Mouse (Mus musculus): ENCODE measurements at regions not wholly inside any gene's neighbourhood (a gene's known extent, or its start where the extent isn't known, plus 50 kb on each side); places are given as distances from the start of the nearest gene placed in this dataset.

GRCm38 (mm10) chr2:137643269-137644055 lies 527.0 kb upstream of the Jag1 start:
- no peaks in the 10 kb centered on the region for H3K79me2 ChIP-seq (ENCODE audit: control insufficient read depth, insufficient read depth)
- no peaks in the 10 kb centered on the region for H3K27me3 ChIP-seq (ENCODE audit: control insufficient read depth, insufficient read depth, insufficient read length)
- no peak overlapping the region for H3K4me3 ChIP-seq
- H3K36me3 ChIP-seq (ENCODE audit: control insufficient read depth, insufficient read depth), result no peaks in the 10 kb centered on the region
- TF ChIP-seq POLR2AphosphoS2 (IDR thresholded peaks at IDR 0.05; ENCODE audit: insufficient read length, low read depth), result no peak
- no peak for TF ChIP-seq POLR2A (IDR thresholded peaks at IDR 0.05; ENCODE audit: insufficient read length, low read depth)
- no peak for TF ChIP-seq TCF3 (IDR thresholded peaks at IDR 0.05; ENCODE audit: insufficient read length, low read depth)
- TF ChIP-seq E2F4 (IDR thresholded peaks at IDR 0.05; ENCODE audit: insufficient read depth), result no peak
- no peak for TF ChIP-seq REST (IDR thresholded peaks at IDR 0.05; ENCODE audit: insufficient read depth, insufficient read length)
- TF ChIP-seq SRF (IDR thresholded peaks at IDR 0.05; ENCODE audit: control insufficient read depth, insufficient read length, low read depth), result no peak
- no peak for TF ChIP-seq USF1 (IDR thresholded peaks at IDR 0.05; ENCODE audit: low read depth)
- no peak for TF ChIP-seq CEBPB (IDR thresholded peaks at IDR 0.05; ENCODE audit: insufficient read depth, poor library complexity, severe bottlenecking)
- no peak for TF ChIP-seq MAX (IDR thresholded peaks at IDR 0.05; ENCODE audit: low read depth)
- TF ChIP-seq MYOG (IDR thresholded peaks at IDR 0.05; ENCODE audit: control insufficient read depth in 1 of 3, insufficient read depth in 1 of 3, insufficient read length in 2 of 3, low read depth in 2 of 3), result no peak
- no peak for TF ChIP-seq TCF12 (IDR thresholded peaks at IDR 0.05; ENCODE audit: insufficient read depth, poor library complexity, severe bottlenecking)
- no peak overlapping the region for H3ac ChIP-seq (ENCODE audit: control insufficient read depth, insufficient read length)
- no peak overlapping the region for H3K4me2 ChIP-seq (ENCODE audit: low read depth)

DNA sequence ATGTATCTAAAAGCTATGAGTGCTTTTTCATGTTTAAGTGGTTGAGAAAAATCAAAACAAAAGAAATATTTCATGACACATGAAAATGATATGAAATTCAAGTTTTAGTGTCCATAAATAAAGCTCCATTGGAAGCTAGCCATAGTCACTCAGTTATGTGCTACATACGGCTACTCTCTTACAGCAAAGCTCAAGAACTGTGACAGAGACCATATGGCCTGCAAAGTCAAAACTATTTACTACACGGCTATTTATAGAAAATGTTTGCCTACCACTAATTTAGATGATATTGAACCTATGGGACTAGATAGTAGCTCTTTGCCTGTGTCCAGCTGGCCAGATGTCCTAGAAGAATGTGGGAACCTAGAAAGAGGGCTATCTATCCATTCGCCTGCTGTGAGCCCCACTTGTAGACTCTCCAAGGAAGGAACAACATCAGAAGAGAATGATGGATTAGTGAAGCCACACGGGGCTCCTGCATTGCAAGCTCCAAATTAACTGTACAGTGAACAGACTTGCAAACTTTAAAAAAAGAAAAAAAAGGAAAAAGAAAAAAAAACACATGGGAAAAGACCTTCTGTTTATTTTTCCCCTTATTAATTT lies 518.7 kb upstream of the Jag1 start:
- no peak overlapping the region for H3ac ChIP-seq (ENCODE audit: control insufficient read depth, insufficient read length)
- H3K79me2 ChIP-seq (ENCODE audit: control insufficient read depth, insufficient read depth), result no peaks in the 10 kb centered on the region
- no peaks in the 10 kb centered on the region for H3K36me3 ChIP-seq (ENCODE audit: control insufficient read depth, insufficient read depth)
- H3K4me2 ChIP-seq (ENCODE audit: low read depth), result no peak overlapping the region
- no peak overlapping the region for H3K4me3 ChIP-seq
- no peaks in the 10 kb centered on the region for H3K27me3 ChIP-seq (ENCODE audit: control insufficient read depth, insufficient read depth, insufficient read length)
- TF ChIP-seq TCF3 (IDR thresholded peaks at IDR 0.05; ENCODE audit: insufficient read length, low read depth) (no peak), USF1 (IDR thresholded peaks at IDR 0.05; ENCODE audit: low read depth) (no peak), E2F4 (IDR thresholded peaks at IDR 0.05; ENCODE audit: insufficient read depth) (no peak), MAX (IDR thresholded peaks at IDR 0.05; ENCODE audit: low read depth) (no peak)

DNA sequence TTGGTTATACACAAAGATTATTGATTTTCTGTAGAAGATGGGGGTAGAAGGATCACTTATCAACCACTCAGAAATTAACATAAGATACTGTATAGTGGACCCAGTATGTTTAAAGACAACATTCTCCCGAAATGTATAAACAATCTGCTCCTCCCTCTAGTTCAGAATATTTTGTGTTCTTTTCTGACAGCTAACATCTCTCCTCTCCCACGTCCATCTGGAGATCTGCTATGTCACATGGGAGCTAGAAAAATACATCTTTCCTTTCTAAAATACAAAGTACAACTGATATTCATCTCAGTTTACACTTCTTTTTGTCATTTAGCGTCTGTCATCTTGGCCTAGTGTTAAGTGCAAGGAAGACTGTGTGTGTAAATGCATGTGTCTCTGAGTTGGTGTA lies 500.2 kb upstream of the Jag1 start:
- Histone ChIP-seq H3ac (ENCODE audit: control insufficient read depth, insufficient read length) (no peak overlapping the region), H3K79me2 (ENCODE audit: control insufficient read depth, insufficient read depth) (no peaks in the 10 kb centered on the region), H3K36me3 (ENCODE audit: control insufficient read depth, insufficient read depth) (no peaks in the 10 kb centered on the region), H3K27me3 (ENCODE audit: control insufficient read depth, insufficient read depth, insufficient read length) (no peaks in the 10 kb centered on the region), H3K4me3 (no peak overlapping the region), H3K4me2 (ENCODE audit: low read depth) (no peak overlapping the region)
- TF ChIP-seq E2F4 (IDR thresholded peaks at IDR 0.05; ENCODE audit: insufficient read depth) (no peak), POLR2AphosphoS2 (IDR thresholded peaks at IDR 0.05; ENCODE audit: insufficient read length, low read depth) (no peak), USF1 (IDR thresholded peaks at IDR 0.05; ENCODE audit: low read depth) (no peak), SRF (IDR thresholded peaks at IDR 0.05; ENCODE audit: control insufficient read depth, insufficient read length, low read depth) (no peak)

DNA sequence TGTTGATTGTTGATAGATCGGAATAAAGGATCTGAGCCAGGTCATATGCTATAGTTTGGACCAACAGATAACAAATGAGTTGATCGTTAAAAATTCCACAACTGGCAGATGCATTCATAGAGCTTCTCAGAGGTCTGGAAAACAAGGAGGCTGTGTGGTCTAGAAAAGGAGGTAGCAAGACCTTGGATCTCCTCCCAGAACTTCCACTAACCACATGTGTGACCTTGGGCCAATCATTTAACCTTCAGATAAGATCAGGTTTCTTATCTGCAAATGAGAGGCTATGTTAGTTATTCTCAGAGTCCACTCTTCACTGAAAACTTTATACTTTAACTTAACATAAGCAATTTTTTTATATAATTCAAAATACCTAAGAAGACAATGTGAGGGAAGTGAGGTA lies 497.3 kb upstream of the Jag1 start:
- no peaks in the 10 kb centered on the region for H3K36me3 ChIP-seq (ENCODE audit: control insufficient read depth, insufficient read depth)
- TF ChIP-seq TCF3 (IDR thresholded peaks at IDR 0.05; ENCODE audit: insufficient read length, low read depth), result no peak
- no peak for TF ChIP-seq POLR2A (IDR thresholded peaks at IDR 0.05; ENCODE audit: insufficient read length, low read depth)
- TF ChIP-seq E2F4 (IDR thresholded peaks at IDR 0.05; ENCODE audit: insufficient read depth), result no peak
- TF ChIP-seq MYOG (IDR thresholded peaks at IDR 0.05; ENCODE audit: control insufficient read depth in 1 of 3, insufficient read depth in 1 of 3, insufficient read length in 2 of 3, low read depth in 2 of 3), result no peak
- TF ChIP-seq USF1 (IDR thresholded peaks at IDR 0.05; ENCODE audit: low read depth), result no peak
- TF ChIP-seq CEBPB (IDR thresholded peaks at IDR 0.05; ENCODE audit: insufficient read depth, poor library complexity, severe bottlenecking), result no peak
- TF ChIP-seq TCF12 (IDR thresholded peaks at IDR 0.05; ENCODE audit: insufficient read depth, poor library complexity, severe bottlenecking), result no peak
- no peak for TF ChIP-seq MAX (IDR thresholded peaks at IDR 0.05; ENCODE audit: low read depth)
- no peak for TF ChIP-seq MYOD1 (IDR thresholded peaks at IDR 0.05; ENCODE audit: control insufficient read depth in 1 of 3, insufficient read length in 2 of 3, low read depth in 2 of 3)
- no peak for TF ChIP-seq POLR2AphosphoS2 (IDR thresholded peaks at IDR 0.05; ENCODE audit: insufficient read length, low read depth)
- no peak for TF ChIP-seq REST (IDR thresholded peaks at IDR 0.05; ENCODE audit: insufficient read depth, insufficient read length)
- TF ChIP-seq SRF (IDR thresholded peaks at IDR 0.05; ENCODE audit: control insufficient read depth, insufficient read length, low read depth), result no peak
- no peak overlapping the region for H3ac ChIP-seq (ENCODE audit: control insufficient read depth, insufficient read length)
- no peak overlapping the region for H3K4me3 ChIP-seq
- H3K4me2 ChIP-seq (ENCODE audit: low read depth), result no peak overlapping the region
- H3K27me3 ChIP-seq (ENCODE audit: control insufficient read depth, insufficient read depth, insufficient read length), result no peaks in the 10 kb centered on the region
- no peaks in the 10 kb centered on the region for H3K79me2 ChIP-seq (ENCODE audit: control insufficient read depth, insufficient read depth)

GRCm38 (mm10) chr2:137608506-137608905 lies 492.1 kb upstream of the Jag1 start:
- Histone ChIP-seq H3K4me2 (ENCODE audit: low read depth) (no peak overlapping the region), H3K79me2 (ENCODE audit: control insufficient read depth, insufficient read depth) (no peaks in the 10 kb centered on the region), H3ac (ENCODE audit: control insufficient read depth, insufficient read length) (no peak overlapping the region), H3K27me3 (ENCODE audit: control insufficient read depth, insufficient read depth, insufficient read length) (no peaks in the 10 kb centered on the region), H3K36me3 (ENCODE audit: control insufficient read depth, insufficient read depth) (no peaks in the 10 kb centered on the region), H3K4me3 (no peak overlapping the region)
- TF ChIP-seq MYOG (IDR thresholded peaks at IDR 0.05; ENCODE audit: control insufficient read depth in 1 of 3, insufficient read depth in 1 of 3, insufficient read length in 2 of 3, low read depth in 2 of 3), result no peak
- no peak for TF ChIP-seq E2F4 (IDR thresholded peaks at IDR 0.05; ENCODE audit: insufficient read depth)
- TF ChIP-seq TCF3 (IDR thresholded peaks at IDR 0.05; ENCODE audit: insufficient read length, low read depth), result no peak
- no peak for TF ChIP-seq USF1 (IDR thresholded peaks at IDR 0.05; ENCODE audit: low read depth)
- TF ChIP-seq TCF12 (IDR thresholded peaks at IDR 0.05; ENCODE audit: insufficient read depth, poor library complexity, severe bottlenecking), result no peak
